Mouse (Mus musculus): ENCODE measurements around the gene BC024978. TPM values are rescaled to one million over a fixed set of nuclear protein-coding genes. Genes with fewer than 3 reads are reported as not detected.
A peak's percentile ranks its signal among the peaks of the same experiment; 100 is the strongest.

Gene BC024978
- polyA plus RNA-seq, 1 experiment from 2014 or later = 2.5 TPM

DNA sequence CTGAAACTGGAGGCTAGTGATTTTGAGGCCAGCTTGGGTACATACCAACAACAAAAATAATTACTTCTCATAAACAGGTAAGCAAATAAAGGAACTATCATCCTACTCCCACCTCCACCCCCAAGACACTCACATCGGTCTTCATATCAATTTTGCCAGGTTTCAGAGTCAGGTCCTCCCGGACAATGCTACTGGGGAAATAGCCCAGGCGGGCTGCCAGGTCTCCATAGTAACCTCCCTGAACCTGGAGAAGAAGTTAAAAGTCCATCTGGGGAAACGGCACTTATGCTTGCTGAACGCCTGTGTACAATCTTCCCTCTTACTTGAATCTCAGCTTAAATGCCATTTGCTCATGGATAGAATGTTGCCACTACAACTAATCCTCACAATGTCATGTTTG lies 15.5 kb upstream of the BC024978 start:
- Histone ChIP-seq H3K4me3 (ENCODE audit: low read depth, low read length) (no peak overlapping the region), H3K9ac (replicated peaks; ENCODE audit: low read depth) (no peak overlapping the region), H3K4me1 (ENCODE audit: insufficient read depth, low read depth, low read length) (peaks cover 8% of the 10 kb centered on the region; the same call in 1 of the 2 replicates), H3K9me3 (ENCODE audit: low read length) (no peaks in the 10 kb centered on the region), H3K36me3 (ENCODE audit: insufficient read depth, low read length) (no peaks in the 10 kb centered on the region), H3K27ac (ENCODE audit: low read length) (peak overlapping the region; percentile 59; the same call in 1 of the 2 replicates), H3K27me3 (replicated peaks; ENCODE audit: insufficient read depth, low read length) (no peaks in the 10 kb centered on the region), H3K4me2 (replicated peaks; ENCODE audit: low read depth, low read length) (no peak overlapping the region)
- TF ChIP-seq CTCF (IDR thresholded peaks at IDR 0.05) (no peak), EP300 (IDR thresholded peaks at IDR 0.05) (no peak)
- ATAC-seq (no peak), DNase-seq (ENCODE audit: low spot score) (peak; percentile 62)
- 28% methylated on average over 5 of the region's 5 CpGs for WGBS

DNA sequence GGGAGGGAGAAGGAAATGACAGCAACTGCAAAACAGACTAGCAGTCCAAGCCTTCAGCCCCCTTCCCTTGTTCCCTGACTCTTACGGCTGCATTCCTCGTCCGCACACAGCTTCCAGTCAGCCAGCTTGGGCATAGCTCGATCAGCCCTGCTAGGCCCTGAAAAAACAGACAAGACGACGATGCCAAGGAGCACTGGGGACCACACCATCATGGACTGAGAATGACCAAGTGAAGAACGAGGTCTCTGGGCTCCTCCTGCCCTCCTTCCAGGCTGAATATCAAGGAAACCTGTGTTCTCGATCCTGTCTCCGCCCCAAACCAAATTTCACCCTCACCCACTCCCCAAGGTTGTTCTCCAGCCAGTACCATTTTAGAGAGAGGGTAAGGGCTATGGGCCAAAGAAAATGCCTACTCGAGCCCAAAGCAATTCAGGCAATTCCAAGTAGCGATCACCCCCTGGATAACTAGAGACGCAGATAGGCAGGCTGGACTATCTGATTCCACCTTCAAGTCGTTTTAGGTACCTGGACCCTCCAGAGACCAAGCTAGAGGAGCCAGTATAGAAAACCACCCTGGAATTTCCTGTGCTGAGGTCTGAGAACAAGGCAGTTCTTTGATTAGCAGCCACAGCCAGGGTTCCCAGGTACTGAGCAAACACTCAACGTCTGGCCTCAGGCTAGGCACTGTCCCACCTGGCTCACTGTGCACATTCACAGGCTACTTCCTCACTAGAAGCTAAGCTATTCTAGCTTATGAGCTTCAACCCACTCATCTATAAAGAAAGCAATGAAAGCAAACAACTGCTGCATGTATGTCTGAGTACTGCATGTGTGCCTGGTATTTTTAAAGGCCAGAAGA lies 14.5 kb upstream of the BC024978 start, which contains the start of the genes Gm21983 and Mia:
Gene Gm21983 (minus strand): TSS at position 250 of the 859 bp plus-strand sequence.
Gene Mia (minus strand): TSS at position 321 of the 859 bp plus-strand sequence.
- Histone ChIP-seq H3K4me3 (ENCODE audit: low read depth, low read length) (no peak within 1 kb of the TSS), H3K4me2 (replicated peaks; ENCODE audit: low read depth, low read length) (no peak within 1 kb of the TSS), H3K27ac (ENCODE audit: low read length) (peak within 1 kb of the TSS; percentile 59), H3K9ac (replicated peaks; ENCODE audit: low read depth) (no peak within 1 kb of the TSS), H3K27me3 (replicated peaks; ENCODE audit: insufficient read depth, low read length) (no peaks in the 10 kb centered on the region), H3K4me1 (ENCODE audit: insufficient read depth, low read depth, low read length) (peaks cover 8% of the 10 kb centered on the region; the same call in 1 of the 2 replicates), H3K36me3 (ENCODE audit: insufficient read depth, low read length) (0 out of 2 replicates have a peak, but pooled peaks cover 4% of the 10 kb centered on the region), H3K9me3 (ENCODE audit: low read length) (no peaks in the 10 kb centered on the region)
- DNase-seq (ENCODE audit: low spot score) = peak; percentile 64
- WGBS = 41% methylated on average over 14 of the region's 14 CpGs
- no peak for TF ChIP-seq EP300 (IDR thresholded peaks at IDR 0.05)
- no peak for TF ChIP-seq CTCF (IDR thresholded peaks at IDR 0.05)
- no peak for ATAC-seq

DNA sequence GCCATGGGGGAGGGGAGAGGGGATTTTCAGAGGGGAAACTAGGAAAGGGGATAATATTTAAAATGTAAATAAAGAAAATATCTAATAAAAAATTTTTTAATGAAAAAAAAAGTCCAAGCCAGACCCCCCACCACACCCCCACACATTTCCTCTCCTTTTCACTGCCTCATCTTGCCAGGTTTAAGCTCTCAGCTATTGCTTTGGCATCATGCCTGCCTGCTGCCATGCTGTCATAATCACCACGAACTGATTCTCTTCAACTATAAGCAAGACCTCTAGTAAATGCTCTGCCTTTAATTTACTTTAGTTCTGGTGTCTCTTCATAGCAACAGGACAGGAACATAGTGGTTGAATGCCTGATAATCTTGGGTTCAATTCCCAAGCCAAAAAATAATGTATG lies 13.1 kb upstream of the BC024978 start:
- H3K27ac ChIP-seq (ENCODE audit: low read length) = no peak overlapping the region
- no peaks in the 10 kb centered on the region for H3K27me3 ChIP-seq (replicated peaks; ENCODE audit: insufficient read depth, low read length)
- 43% methylated on average over 1 of the region's 1 CpGs for WGBS
- H3K4me3 ChIP-seq (ENCODE audit: low read depth, low read length) = no peak overlapping the region
- 0 out of 2 replicates have a peak, but pooled peaks cover 6% of the 10 kb centered on the region for H3K36me3 ChIP-seq (ENCODE audit: insufficient read depth, low read length)
- ATAC-seq = no peak
- no peak for DNase-seq (ENCODE audit: low spot score)
- TF ChIP-seq CTCF (IDR thresholded peaks at IDR 0.05) (no peak), EP300 (IDR thresholded peaks at IDR 0.05) (no peak)
- H3K4me2 ChIP-seq (replicated peaks; ENCODE audit: low read depth, low read length) = no peak overlapping the region
- H3K9ac ChIP-seq (replicated peaks; ENCODE audit: low read depth) = no peak overlapping the region
- peaks cover 8% of the 10 kb centered on the region; the same call in 1 of the 2 replicates for H3K4me1 ChIP-seq (ENCODE audit: insufficient read depth, low read depth, low read length)
- H3K9me3 ChIP-seq (ENCODE audit: low read length) = no peaks in the 10 kb centered on the region

DNA sequence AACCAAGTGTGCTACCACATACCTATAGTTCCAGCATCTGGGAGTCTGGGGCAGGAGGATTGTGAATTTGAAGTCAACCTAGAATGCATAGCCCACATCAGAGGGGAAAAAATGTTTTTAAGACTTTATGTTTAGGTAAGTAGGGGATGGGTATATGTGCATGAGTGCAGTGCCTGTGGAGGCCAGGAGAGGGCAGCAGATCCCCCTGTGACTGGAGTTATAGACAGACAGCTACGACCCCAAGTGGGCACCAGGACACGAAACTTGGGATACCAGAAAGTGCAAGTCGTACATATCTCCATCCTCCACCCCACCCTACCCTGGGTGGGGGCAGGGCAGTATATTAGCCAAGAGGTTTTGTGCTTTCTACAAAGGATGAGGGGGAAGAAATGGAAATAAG lies 10.6 kb upstream of the BC024978 start:
- peaks cover 26% of the 10 kb centered on the region for H3K36me3 ChIP-seq (ENCODE audit: insufficient read depth, low read length)
- H3K27me3 ChIP-seq (replicated peaks; ENCODE audit: insufficient read depth, low read length) = no peaks in the 10 kb centered on the region
- no peak overlapping the region for H3K4me3 ChIP-seq (ENCODE audit: low read depth, low read length)
- WGBS = 45% methylated on average over 3 of the region's 3 CpGs
- H3K4me2 ChIP-seq (replicated peaks; ENCODE audit: low read depth, low read length) = no peak overlapping the region
- H3K27ac ChIP-seq (ENCODE audit: low read length) = no peak overlapping the region
- ATAC-seq (peak; percentile 15; the same call in 1 of the 2 replicates), DNase-seq (ENCODE audit: low spot score) (no peak)
- H3K4me1 ChIP-seq (ENCODE audit: insufficient read depth, low read depth, low read length) = no peaks in the 10 kb centered on the region
- no peak for TF ChIP-seq EP300 (IDR thresholded peaks at IDR 0.05)
- TF ChIP-seq CTCF (IDR thresholded peaks at IDR 0.05) = peak; percentile 82
- no peaks in the 10 kb centered on the region for H3K9me3 ChIP-seq (ENCODE audit: low read length)
- no peak overlapping the region for H3K9ac ChIP-seq (replicated peaks; ENCODE audit: low read depth)

DNA sequence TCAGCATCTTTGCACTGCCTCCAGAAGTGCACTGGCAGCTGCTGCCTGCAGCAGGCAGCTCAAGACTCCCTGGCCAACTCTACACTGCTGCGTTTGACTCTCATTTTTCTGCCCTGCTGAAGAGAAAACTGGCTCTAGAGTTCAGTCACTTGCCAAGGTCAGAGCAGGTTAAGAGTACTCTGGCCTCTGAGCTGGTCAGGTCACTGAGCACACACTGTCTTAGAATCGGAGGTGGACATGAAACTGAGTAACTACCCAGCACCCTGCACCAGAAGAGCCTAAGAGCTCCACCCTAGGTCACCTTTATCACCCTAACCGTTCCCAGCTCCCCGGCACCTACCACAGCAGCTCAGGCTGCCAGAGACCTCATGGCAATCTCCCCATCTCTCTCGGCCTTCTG lies 9.6 kb upstream of the BC024978 start:
- ATAC-seq (no peak), DNase-seq (ENCODE audit: low spot score) (no peak)
- Histone ChIP-seq H3K4me3 (ENCODE audit: low read depth, low read length) (no peak overlapping the region), H3K27me3 (replicated peaks; ENCODE audit: insufficient read depth, low read length) (no peaks in the 10 kb centered on the region), H3K4me2 (replicated peaks; ENCODE audit: low read depth, low read length) (no peak overlapping the region), H3K9me3 (ENCODE audit: low read length) (no peaks in the 10 kb centered on the region), H3K36me3 (ENCODE audit: insufficient read depth, low read length) (peaks cover 36% of the 10 kb centered on the region), H3K4me1 (ENCODE audit: insufficient read depth, low read depth, low read length) (no peaks in the 10 kb centered on the region), H3K9ac (replicated peaks; ENCODE audit: low read depth) (no peak overlapping the region), H3K27ac (ENCODE audit: low read length) (no peak overlapping the region)
- WGBS = 95% methylated on average over 5 of the region's 5 CpGs
- TF ChIP-seq CTCF (IDR thresholded peaks at IDR 0.05) = no peak
- no peak for TF ChIP-seq EP300 (IDR thresholded peaks at IDR 0.05)

DNA sequence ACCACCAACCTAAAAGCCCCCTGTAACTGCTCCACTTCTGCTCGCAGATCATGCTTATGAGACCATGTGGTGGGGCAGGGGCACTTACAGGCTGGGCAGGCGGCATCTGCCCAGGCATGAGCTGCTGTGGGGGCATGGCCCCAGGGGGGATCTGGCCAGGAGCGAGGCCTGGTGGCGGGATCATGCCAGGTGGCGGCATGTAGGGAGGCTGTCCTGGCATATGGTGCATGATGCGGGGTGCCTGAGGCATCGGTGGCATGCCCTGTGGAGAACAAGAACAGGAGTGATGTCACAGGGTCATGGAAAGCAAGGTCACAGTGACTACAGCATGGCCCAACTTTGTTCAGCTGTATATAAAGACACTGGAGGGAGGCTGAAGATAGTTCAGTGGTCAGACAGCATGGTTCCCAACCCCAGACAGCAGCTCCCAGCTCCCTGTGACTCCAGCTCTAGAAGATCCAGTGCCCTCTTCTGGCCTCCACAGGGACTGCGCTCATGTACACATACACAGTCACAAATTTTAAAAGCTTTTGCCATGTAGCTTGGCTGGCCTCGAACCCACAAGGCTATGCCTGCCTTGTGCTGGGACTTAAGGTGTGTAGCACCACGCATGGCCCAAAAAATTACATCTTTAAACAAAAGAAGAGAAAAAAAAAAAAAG lies 6.2 kb upstream of the BC024978 start:
- ATAC-seq = 0 out of 2 replicates have a peak, but pooled peaks have one; percentile 23
- peak; percentile 47 for TF ChIP-seq CTCF (IDR thresholded peaks at IDR 0.05)
- TF ChIP-seq EP300 (IDR thresholded peaks at IDR 0.05) = no peak

More for the DNA sequence above, 6.2 kb upstream of the BC024978 start:
- H3K4me1 ChIP-seq (ENCODE audit: insufficient read depth, low read depth, low read length) = no peaks in the 10 kb centered on the region
- 98% methylated on average over 10 of the region's 10 CpGs for WGBS
- no peak overlapping the region for H3K9ac ChIP-seq (replicated peaks; ENCODE audit: low read depth)
- no peak overlapping the region for H3K4me2 ChIP-seq (replicated peaks; ENCODE audit: low read depth, low read length)
- H3K4me3 ChIP-seq (ENCODE audit: low read depth, low read length) = no peak overlapping the region
- peaks cover 44% of the 10 kb centered on the region for H3K36me3 ChIP-seq (ENCODE audit: insufficient read depth, low read length)
- no peak overlapping the region for H3K27ac ChIP-seq (ENCODE audit: low read length)
- no peak for DNase-seq (ENCODE audit: low spot score)
- no peaks in the 10 kb centered on the region for H3K27me3 ChIP-seq (replicated peaks; ENCODE audit: insufficient read depth, low read length)
- H3K9me3 ChIP-seq (ENCODE audit: low read length) = no peaks in the 10 kb centered on the region

Measured in lung, postnatal 0 days (tissue).